Mouse (Mus musculus): ENCODE data around the gene Mgat4a. TPM values are rescaled to one million over a fixed set of nuclear protein-coding genes. Genes with fewer than 3 reads are reported as not detected.

The Mgat4a gene
- total and polyA plus RNA-seq, 3 experiments, result 2.7 to 2.8 TPM; not detected in 1

GRCm38 (mm10) chr1:37467806-37468205 is 73.0 kb downstream of the Mgat4a start:
- Histone ChIP-seq H3K9me3 (replicated peaks; ENCODE audit: insufficient read depth, low read length) (no peaks in the 10 kb centered on the region), H3K27me3 (ENCODE audit: control insufficient read depth in 1 of 2, insufficient read depth in 2 of 2, low read length in 2 of 2) (no peaks in the 10 kb centered on the region), H3K4me1 (ENCODE audit: control insufficient read depth in 1 of 2, insufficient read depth in 2 of 2, low read length in 2 of 2) (peaks cover 8 to 14% of the 10 kb centered on the region in 2 experiments), H3K4me3 (ENCODE audit: control insufficient read depth in 1 of 2, insufficient read depth in 1 of 2, low read depth in 2 of 2, low read length in 2 of 2) (no peak overlapping the region), H3K36me3 (ENCODE audit: control insufficient read depth in 1 of 2, insufficient read depth in 2 of 2, low read length in 2 of 2) (peaks cover 0 to 8% of the 10 kb centered on the region in 2 experiments; a peak in 2 of 4 replicates), H3K79me2 (ENCODE audit: control insufficient read depth, insufficient read depth, low read length, poor library complexity) (no peaks in the 10 kb centered on the region), H3K27ac (ENCODE audit: control insufficient read depth, low read depth, low read length) (no peak overlapping the region), H3K9ac (ENCODE audit: control insufficient read depth, low read depth, low read length, poor library complexity, severe bottlenecking) (no peak overlapping the region)
- TF ChIP-seq EP300 (IDR thresholded peaks at IDR 0.05; ENCODE audit: low read depth in 1 of 2, low read length in 2 of 2) (no peak), CHD1 (IDR thresholded peaks at IDR 0.05; ENCODE audit: low read depth, low read length) (no peak), HCFC1 (IDR thresholded peaks at IDR 0.05; ENCODE audit: low read depth, low read length) (no peak), MAFK (IDR thresholded peaks at IDR 0.05; ENCODE audit: borderline replicate concordance, low read depth, low read length) (no peak), ETS1 (IDR thresholded peaks at IDR 0.05; ENCODE audit: low read depth, low read length) (no peak), POLR2AphosphoS5 (IDR thresholded peaks at IDR 0.05; ENCODE audit: borderline replicate concordance, low read depth, low read length) (no peak), ZMIZ1 (IDR thresholded peaks at IDR 0.05; ENCODE audit: low read depth, low read length) (no peak)
- DNase-seq (ENCODE audit: low read depth, low spot score), result no peak

- peaks cover 0 to 8% of the 10 kb centered on the region in 2 experiments; a peak in 2 of 4 replicates for H3K36me3 ChIP-seq (ENCODE audit: control insufficient read depth in 1 of 2, insufficient read depth in 2 of 2, low read length in 2 of 2)
- peak overlapping the region; percentile 34 for H3K9ac ChIP-seq (ENCODE audit: control insufficient read depth, low read depth, low read length, poor library complexity, severe bottlenecking)
- TF ChIP-seq CHD1 (IDR thresholded peaks at IDR 0.05; ENCODE audit: low read depth, low read length), result no peak
- TF ChIP-seq TBP (IDR thresholded peaks at IDR 0.05; ENCODE audit: low read depth, low read length), result peak; percentile 62; the same call in 1 of the 2 replicates
- peak; percentile 58 for TF ChIP-seq SMC3 (IDR thresholded peaks at IDR 0.05; ENCODE audit: low read depth, low read length)
- peak; percentile 51; the same call in 1 of the 2 replicates for TF ChIP-seq SIN3A (IDR thresholded peaks at IDR 0.05; ENCODE audit: low read length)
- TF ChIP-seq CHD2 (IDR thresholded peaks at IDR 0.05; ENCODE audit: low read length), result no peak
- no peak for TF ChIP-seq USF1 (IDR thresholded peaks at IDR 0.05; ENCODE audit: low read depth, low read length)
- TF ChIP-seq MAX (IDR thresholded peaks at IDR 0.05; ENCODE audit: low read length), result no peak
- no peak for TF ChIP-seq MYC (IDR thresholded peaks at IDR 0.05; ENCODE audit: low read depth, low read length)
- no peak for TF ChIP-seq USF2 (IDR thresholded peaks at IDR 0.05; ENCODE audit: borderline replicate concordance in 1 of 2, insufficient read depth in 1 of 2, low read depth in 1 of 2, low read length in 2 of 2)
- TF ChIP-seq GABPA (IDR thresholded peaks at IDR 0.05; ENCODE audit: low read depth, low read length), result no peak
- TF ChIP-seq ELF1 (IDR thresholded peaks at IDR 0.05; ENCODE audit: low read depth, low read length), result no peak
- no peak for TF ChIP-seq JUND (IDR thresholded peaks at IDR 0.05; ENCODE audit: low read depth, low read length)
- no peak for TF ChIP-seq RCOR1 (IDR thresholded peaks at IDR 0.05; ENCODE audit: low read depth, low read length)
- TF ChIP-seq ZKSCAN1 (IDR thresholded peaks at IDR 0.05; ENCODE audit: low read depth, low read length), result no peak
- TF ChIP-seq ETS1 (IDR thresholded peaks at IDR 0.05; ENCODE audit: low read depth, low read length), result no peak
- TF ChIP-seq BHLHE40 (IDR thresholded peaks at IDR 0.05; ENCODE audit: borderline replicate concordance, low read depth, low read length), result no peak
- TF ChIP-seq NRF1 (IDR thresholded peaks at IDR 0.05; ENCODE audit: insufficient read depth, low read depth, low read length, poor library complexity, severe bottlenecking), result no peak
- no peak for TF ChIP-seq NELFE (IDR thresholded peaks at IDR 0.05; ENCODE audit: low read depth, low read length)
- TF ChIP-seq ZMIZ1 (IDR thresholded peaks at IDR 0.05; ENCODE audit: low read depth, low read length), result no peak
- TF ChIP-seq RAD21 (IDR thresholded peaks at IDR 0.05; ENCODE audit: low read depth, low read length), result peak; percentile 63
- TF ChIP-seq UBTF (IDR thresholded peaks at IDR 0.05; ENCODE audit: borderline replicate concordance, insufficient read depth, low read depth, low read length), result no peak
- TF ChIP-seq MAFK (IDR thresholded peaks at IDR 0.05; ENCODE audit: borderline replicate concordance, low read depth, low read length), result no peak
- TF ChIP-seq POLR2AphosphoS5 (IDR thresholded peaks at IDR 0.05; ENCODE audit: borderline replicate concordance, low read depth, low read length), result no peak
- no peak for TF ChIP-seq MEF2A (IDR thresholded peaks at IDR 0.05; ENCODE audit: extremely low read depth, insufficient replicate concordance, low read depth, low read length, poor library complexity, severe bottlenecking)
- peak; percentile 20 to 66 (median 32); a peak in 3 of 6 replicates for TF ChIP-seq CTCF (IDR thresholded peaks at IDR 0.05 in 2 of 3, conservative IDR thresholded peaks at IDR 0.05 in 1 of 3; ENCODE audit: control insufficient read depth in 1 of 3, insufficient read depth in 1 of 3, low read depth in 2 of 3, low read length in 3 of 3, poor library complexity in 1 of 3, severe bottlenecking in 1 of 3)
- TF ChIP-seq HCFC1 (IDR thresholded peaks at IDR 0.05; ENCODE audit: low read depth, low read length), result no peak
- no peak for TF ChIP-seq ZNF384 (IDR thresholded peaks at IDR 0.05; ENCODE audit: low read depth, low read length)
Measured at GRCm38 (mm10) chr1:37466322-37466995, 74.4 kb downstream of the Mgat4a start.

More at GRCm38 (mm10) chr1:37466322-37466995, 74.4 kb downstream of the Mgat4a start:
- Histone ChIP-seq H3K4me1 (ENCODE audit: control insufficient read depth in 1 of 2, insufficient read depth in 2 of 2, low read length in 2 of 2) (peaks cover 8 to 14% of the 10 kb centered on the region in 2 experiments), H3K27me3 (ENCODE audit: control insufficient read depth in 1 of 2, insufficient read depth in 2 of 2, low read length in 2 of 2) (no peaks in the 10 kb centered on the region), H3K4me3 (ENCODE audit: control insufficient read depth in 1 of 2, insufficient read depth in 1 of 2, low read depth in 2 of 2, low read length in 2 of 2) (peak overlapping the region in 1 of 2 experiments; percentile 13; a peak in 1 of 4 replicates), H3K27ac (ENCODE audit: control insufficient read depth, low read depth, low read length) (peak overlapping the region; percentile 33; the same call in 1 of the 2 replicates), H3K79me2 (ENCODE audit: control insufficient read depth, insufficient read depth, low read length, poor library complexity) (no peaks in the 10 kb centered on the region), H3K9me3 (replicated peaks; ENCODE audit: insufficient read depth, low read length) (no peaks in the 10 kb centered on the region)
- DNase-seq (ENCODE audit: low read depth, low spot score), result peak; percentile 63

Data from MEL (cell line).